Mouse (Mus musculus) forebrain, embryonic 15.5 days (tissue): Measurements from ENCODE around the gene Tmem229a. TPM values are rescaled to one million over a fixed set of nuclear protein-coding genes. Genes with fewer than 3 reads are reported as not detected.

Source experiments
- ATAC-seq: fragments of 200-750 bp; cut with Nextera tagmentation; replicated peaks from 2 replicates; pipeline ENCODE4 v1.8.0; 2017; ENCODE audit warnings: mild to moderate bottlenecking, moderate TSS enrichment, moderate library complexity
- H3K27ac ChIP-seq: fragments of 300-500 bp; sonication (generic); replicated peaks from 2 replicates; pipeline ENCODE4 v1.5.1; 2015; ENCODE audit warnings: mild to moderate bottlenecking, inconsistent platforms
- H3K27me3 ChIP-seq: fragments of 300-500 bp; sonication (generic); 2 replicates; pipeline ENCODE4 v1.6.1; 2015; ENCODE audit warnings: inconsistent platforms
- H3K36me3 ChIP-seq: fragments of 300-500 bp; sonication (generic); 2 replicates; pipeline ENCODE4 v1.6.1; 2015; ENCODE audit warnings: mild to moderate bottlenecking, inconsistent platforms
- H3K4me1 ChIP-seq: fragments of 300-500 bp; sonication (generic); 2 replicates; pipeline ENCODE4 v1.6.1; 2015; ENCODE audit warnings: inconsistent platforms
- H3K4me2 ChIP-seq: fragments of 300-500 bp; sonication (generic); replicated peaks from 2 replicates; pipeline ENCODE4 v1.6.1; 2015; ENCODE audit warnings: mild to moderate bottlenecking, inconsistent platforms
- H3K4me3 ChIP-seq: fragments of 300-500 bp; sonication (generic); 2 replicates; pipeline ENCODE4 v1.5.1; 2015; ENCODE audit warnings: mild to moderate bottlenecking, inconsistent platforms
- H3K9ac ChIP-seq: fragments of 300-500 bp; sonication (generic); replicated peaks from 2 replicates; pipeline ENCODE4 v1.6.1; 2015; ENCODE audit warnings: mild to moderate bottlenecking, inconsistent platforms
- H3K9me3 ChIP-seq: fragments of 300-500 bp; sonication (generic); 2 replicates; pipeline ENCODE4 v1.6.1; 2016; ENCODE audit warnings: inconsistent platforms
- WGBS: fragments of 180-500 bp; shearing (Covaris S2); methylation state at CpG from one replicate; pipeline ENCODE4 v1.1.7; 2015; ENCODE audit warnings: mixed read lengths; 5-methylcytosine and 5-hydroxymethylcytosine counted together
- polyA plus RNA-seq: library from polyadenylated mRNA; unstranded; fragments of >200 nt; fragmentation: Nextera tagmentation; extraction: Ambion mirVana; gene quantifications from 2 replicates; pipeline ENCODE4 v1.2.1, GENCODE M21; 2015

Tmem229a gene
- 1.9 and 2.0 TPM in 2 replicates for polyA plus RNA-seq

- peak within 1 kb of the TSS; percentile 62 for H3K4me3 ChIP-seq
- H3K27me3 ChIP-seq, result no peaks in the 10 kb centered on the region
- peak within 1 kb of the TSS; percentile 84 for H3K27ac ChIP-seq
- peak; percentile 93 for ATAC-seq
- peaks cover 11% of the 10 kb centered on the region; the same call in 1 of the 2 replicates for H3K4me1 ChIP-seq
- peak within 1 kb of the TSS; percentile 97 for H3K4me2 ChIP-seq
- H3K36me3 ChIP-seq, result no peaks in the 10 kb centered on the region
- under 1% methylated on average over 43 of the region's 46 CpGs for WGBS
- peak within 1 kb of the TSS; percentile 73 for H3K9ac ChIP-seq
- H3K9me3 ChIP-seq, result no peaks in the 10 kb centered on the region
These were observed at the start of gene Tmem229a for GRCm38 (mm10) chr6:24955946-24956585. Gene Tmem229a, minus strand, starts transcription at chr6:24956297.

DNA sequence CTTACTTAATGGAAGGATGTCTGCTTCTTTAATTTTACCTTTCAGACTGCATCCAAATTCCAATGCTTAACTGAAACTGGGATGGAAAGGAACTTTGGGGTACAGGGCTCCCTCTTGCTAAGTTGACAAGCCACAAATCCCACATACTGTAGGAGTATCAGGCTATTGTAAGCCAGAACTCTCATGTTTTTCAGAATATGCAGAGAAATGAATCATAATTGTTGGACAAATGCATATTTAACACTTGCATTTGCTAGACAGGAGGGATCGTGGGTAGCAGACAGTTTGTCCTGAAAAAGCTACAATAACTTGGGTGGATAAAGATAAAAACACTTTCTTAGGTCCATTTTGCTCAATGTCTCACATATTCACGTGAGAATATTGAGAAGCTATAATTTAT lies 37.7 kb upstream of the Tmem229a start:
- H3K27me3 ChIP-seq, result no peaks in the 10 kb centered on the region
- ATAC-seq, result no peak
- H3K9ac ChIP-seq, result no peak overlapping the region
- H3K27ac ChIP-seq, result no peak overlapping the region
- 67% methylated on average over 2 of the region's 2 CpGs for WGBS
- H3K9me3 ChIP-seq, result no peaks in the 10 kb centered on the region
- no peak overlapping the region for H3K4me2 ChIP-seq
- H3K36me3 ChIP-seq, result no peaks in the 10 kb centered on the region
- H3K4me1 ChIP-seq, result no peaks in the 10 kb centered on the region
- H3K4me3 ChIP-seq, result no peak overlapping the region

DNA sequence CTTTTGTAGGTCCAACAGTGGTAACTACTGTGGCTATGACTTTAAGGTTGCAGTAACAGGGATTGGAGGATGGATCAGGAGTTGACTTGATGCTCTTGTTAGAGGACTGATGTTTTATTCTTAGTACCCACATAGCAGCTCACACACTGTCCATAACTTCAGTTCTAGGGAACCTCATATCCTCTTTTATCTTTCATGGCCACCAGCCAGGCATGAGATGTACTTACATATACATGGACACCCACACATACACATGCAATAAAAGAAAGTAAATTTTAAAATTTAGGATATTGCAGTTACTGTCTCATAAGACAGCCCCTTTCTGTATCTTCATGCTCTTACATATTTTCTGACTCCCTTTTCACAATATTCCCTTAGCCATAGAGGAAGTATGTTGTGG lies 33.7 kb upstream of the Tmem229a start:
- Histone ChIP-seq H3K27ac (no peak overlapping the region), H3K9ac (no peak overlapping the region), H3K4me1 (no peaks in the 10 kb centered on the region), H3K27me3 (no peaks in the 10 kb centered on the region), H3K4me3 (no peak overlapping the region), H3K4me2 (no peak overlapping the region), H3K9me3 (no peaks in the 10 kb centered on the region), H3K36me3 (no peaks in the 10 kb centered on the region)
- no peak for ATAC-seq

DNA sequence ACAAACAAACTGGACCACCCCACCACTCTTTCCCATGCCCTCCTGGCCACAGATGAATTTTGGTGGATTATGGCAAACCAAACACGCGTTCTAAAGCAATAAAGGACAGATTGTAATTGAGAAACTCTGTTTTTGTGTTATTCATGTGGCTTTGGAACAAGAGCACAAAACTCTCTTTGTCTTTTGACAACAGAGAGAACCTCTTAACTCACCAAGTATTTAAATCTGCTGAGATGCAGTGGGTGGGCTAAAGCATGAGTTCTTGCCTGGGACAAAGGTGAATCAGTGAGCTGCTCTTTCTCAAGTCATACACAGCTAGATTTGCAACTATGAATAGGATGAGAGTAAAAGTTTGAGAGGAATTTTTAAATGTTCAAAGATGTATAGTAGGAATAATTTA lies 20.1 kb upstream of the Tmem229a start:
- Histone ChIP-seq H3K36me3 (no peaks in the 10 kb centered on the region), H3K27ac (no peak overlapping the region), H3K9ac (no peak overlapping the region), H3K27me3 (no peaks in the 10 kb centered on the region), H3K4me2 (no peak overlapping the region), H3K9me3 (no peaks in the 10 kb centered on the region), H3K4me3 (no peak overlapping the region), H3K4me1 (no peaks in the 10 kb centered on the region)
- WGBS, result 29% methylated on average over 2 of the region's 2 CpGs
- no peak for ATAC-seq

DNA sequence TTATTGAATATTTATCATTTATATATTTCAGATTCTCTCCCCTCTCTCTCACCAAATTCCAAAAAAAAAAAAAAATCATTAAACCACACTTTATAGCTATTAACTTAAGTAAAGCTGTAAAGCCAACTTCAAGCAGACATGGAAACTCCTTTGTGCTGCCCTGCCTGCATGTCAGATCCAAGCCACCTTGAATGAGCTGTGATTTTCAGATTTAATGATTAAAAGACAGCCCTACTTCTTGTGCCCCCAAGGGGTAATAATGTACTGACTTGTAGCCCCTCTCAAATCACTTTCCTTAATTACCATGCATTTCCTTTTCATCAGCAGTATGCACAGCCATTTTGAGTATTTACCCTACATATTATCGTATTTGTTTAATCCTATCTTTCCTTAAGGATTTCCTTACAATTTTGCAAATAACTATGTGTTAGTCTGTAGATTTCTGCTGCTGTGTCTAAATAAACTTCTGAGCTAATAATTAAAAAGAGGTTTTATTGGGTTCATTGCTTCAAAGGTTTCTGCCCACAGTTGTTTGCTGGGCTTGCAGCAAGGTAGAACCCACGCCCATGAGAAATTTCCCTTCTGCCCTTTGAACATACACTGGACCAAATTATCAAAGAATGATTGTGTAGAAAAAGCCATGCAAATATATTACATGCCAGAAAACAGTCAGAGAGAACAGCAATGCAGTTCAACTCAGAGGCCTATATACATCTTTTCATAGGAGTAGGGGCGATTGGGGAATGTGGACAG lies 12.6 kb upstream of the Tmem229a start:
- H3K9me3 ChIP-seq, result no peaks in the 10 kb centered on the region
- H3K27me3 ChIP-seq, result no peaks in the 10 kb centered on the region
- no peak overlapping the region for H3K4me2 ChIP-seq
- no peaks in the 10 kb centered on the region for H3K4me1 ChIP-seq
- no peak overlapping the region for H3K9ac ChIP-seq
- no peak overlapping the region for H3K27ac ChIP-seq
- 93% methylated on average over 3 of the region's 3 CpGs for WGBS
- no peaks in the 10 kb centered on the region for H3K36me3 ChIP-seq
- ATAC-seq, result no peak
- H3K4me3 ChIP-seq, result no peak overlapping the region

DNA sequence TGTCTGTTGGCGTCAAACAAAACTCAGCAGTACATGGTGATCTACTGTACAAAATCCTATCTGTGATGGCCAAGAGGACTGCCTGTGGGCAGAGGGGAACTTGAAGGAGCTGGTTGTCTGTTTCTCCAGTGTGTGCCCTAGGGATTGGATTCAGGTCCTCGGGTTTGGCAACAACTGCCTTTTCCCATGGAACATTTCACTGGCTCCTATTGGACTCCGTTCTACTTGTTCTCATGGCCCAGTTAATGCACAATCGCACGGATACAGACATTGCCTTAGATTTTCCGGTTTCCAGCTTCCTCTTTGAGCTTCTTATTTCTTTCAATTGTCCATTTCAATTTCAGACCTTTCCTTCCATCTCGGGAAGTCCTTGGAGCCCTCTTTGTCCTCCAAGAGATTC lies 11.6 kb upstream of the Tmem229a start:
- no peak overlapping the region for H3K9ac ChIP-seq
- 94% methylated on average over 7 of the region's 7 CpGs for WGBS
- no peaks in the 10 kb centered on the region for H3K36me3 ChIP-seq
- H3K27me3 ChIP-seq, result no peaks in the 10 kb centered on the region
- no peaks in the 10 kb centered on the region for H3K4me1 ChIP-seq
- no peak overlapping the region for H3K4me3 ChIP-seq
- no peak overlapping the region for H3K27ac ChIP-seq
- no peak overlapping the region for H3K4me2 ChIP-seq
- no peak for ATAC-seq
- no peaks in the 10 kb centered on the region for H3K9me3 ChIP-seq

GRCm38 (mm10) chr6:24966010-24966682 lies 10.0 kb upstream of the Tmem229a start:
- WGBS, result 67% methylated on average over 2 of the region's 2 CpGs
- no peaks in the 10 kb centered on the region for H3K4me1 ChIP-seq
- peak; percentile 46; the same call in 1 of the 2 replicates for ATAC-seq

GRCm38 (mm10) chr6:24963754-24964153 lies 7.7 kb upstream of the Tmem229a start:
- WGBS, result 79% methylated on average over 5 of the region's 5 CpGs
- H3K4me3 ChIP-seq, result no peak overlapping the region
- H3K4me1 ChIP-seq, result no peaks in the 10 kb centered on the region
- H3K9ac ChIP-seq, result no peak overlapping the region
- H3K9me3 ChIP-seq, result no peaks in the 10 kb centered on the region
- ATAC-seq, result no peak
- no peaks in the 10 kb centered on the region for H3K36me3 ChIP-seq
- H3K4me2 ChIP-seq, result no peak overlapping the region
- no peaks in the 10 kb centered on the region for H3K27me3 ChIP-seq
- no peak overlapping the region for H3K27ac ChIP-seq

More at GRCm38 (mm10) chr6:24966010-24966682, 10.0 kb upstream of the Tmem229a start:
- Histone ChIP-seq H3K9ac (no peak overlapping the region), H3K4me3 (no peak overlapping the region), H3K4me2 (no peak overlapping the region), H3K27me3 (no peaks in the 10 kb centered on the region), H3K36me3 (no peaks in the 10 kb centered on the region), H3K9me3 (no peaks in the 10 kb centered on the region), H3K27ac (no peak overlapping the region)

DNA sequence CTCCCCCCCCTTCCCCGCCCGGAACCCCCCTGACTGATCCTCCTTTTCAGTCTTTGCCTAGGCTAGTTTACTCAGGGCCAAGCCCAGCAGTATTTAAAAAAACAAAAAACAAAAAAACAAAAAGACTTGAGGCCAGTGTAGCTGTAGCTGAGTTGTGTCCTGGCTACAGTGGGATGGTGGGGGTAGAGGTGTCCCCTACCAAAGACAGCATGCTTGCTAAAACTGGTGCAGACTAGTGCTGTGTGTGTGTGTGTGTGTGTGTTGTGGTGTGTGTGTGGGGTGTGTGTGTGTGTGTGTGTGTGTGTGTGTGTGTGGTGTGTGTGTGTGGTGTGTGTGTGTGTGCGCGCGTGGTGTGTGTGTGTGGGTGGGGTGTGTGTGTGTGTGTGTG lies 483 bp upstream of the Tmem229a start:
- no peaks in the 10 kb centered on the region for H3K27me3 ChIP-seq

GRCm38 (mm10) chr6:24955131-24955945 lies 759 bp downstream of the Tmem229a start:
- WGBS, result under 1% methylated on average over 90 of the region's 91 CpGs

More for the DNA sequence above, 483 bp upstream of the Tmem229a start:
- no peak for ATAC-seq
- peak overlapping the region; percentile 73 for H3K9ac ChIP-seq
- peak overlapping the region; percentile 84 for H3K27ac ChIP-seq
- H3K4me3 ChIP-seq, result peak overlapping the region; percentile 62
- H3K36me3 ChIP-seq, result no peaks in the 10 kb centered on the region
- H3K4me2 ChIP-seq, result peak overlapping the region; percentile 97
- H3K9me3 ChIP-seq, result no peaks in the 10 kb centered on the region
- WGBS, result 0% methylated on average over 2 of the region's 5 CpGs
- H3K4me1 ChIP-seq, result peaks cover 11% of the 10 kb centered on the region; the same call in 1 of the 2 replicates

GRCm38 (mm10) chr6:24954126-24954525 lies 2.0 kb downstream of the Tmem229a start:
- no peaks in the 10 kb centered on the region for H3K36me3 ChIP-seq
- H3K27ac ChIP-seq, result no peak overlapping the region
- H3K4me1 ChIP-seq, result peaks cover 11% of the 10 kb centered on the region; the same call in 1 of the 2 replicates
- H3K9me3 ChIP-seq, result no peaks in the 10 kb centered on the region
- no peak overlapping the region for H3K9ac ChIP-seq
- 87% methylated on average over 5 of the region's 5 CpGs for WGBS
- no peak overlapping the region for H3K4me2 ChIP-seq
- no peaks in the 10 kb centered on the region for H3K27me3 ChIP-seq
- no peak overlapping the region for H3K4me3 ChIP-seq
- ATAC-seq, result no peak

More at GRCm38 (mm10) chr6:24955131-24955945, 759 bp downstream of the Tmem229a start:
- no peaks in the 10 kb centered on the region for H3K9me3 ChIP-seq
- ATAC-seq, result peak; percentile 85
- peak overlapping the region; percentile 62 for H3K4me3 ChIP-seq
- H3K4me2 ChIP-seq, result peak overlapping the region; percentile 97
- peaks cover 11% of the 10 kb centered on the region; the same call in 1 of the 2 replicates for H3K4me1 ChIP-seq
- no peaks in the 10 kb centered on the region for H3K36me3 ChIP-seq
- H3K27me3 ChIP-seq, result no peaks in the 10 kb centered on the region
- peak overlapping the region; percentile 73 for H3K9ac ChIP-seq
- H3K27ac ChIP-seq, result peak overlapping the region; percentile 84
